Mouse (Mus musculus) right cerebral cortex, postnatal 4 days (tissue): ENCODE results near the gene Fam83e.

Source experiments
- DNase-seq: peaks from one replicate; pipeline ENCODE4 v3.0.0-alpha.2; 2022

Fam83e gene

GRCm38 (mm10) chr7:45720413-45721233, at the start of gene Fam83e:
Gene Fam83e, plus strand, starts transcription at chr7:45721212.
- peak; percentile 3 for DNase-seq

- no peak for DNase-seq
Measured at GRCm38 (mm10) chr7:45677627-45678295, 43.3 kb upstream of the Fam83e start.

- no peak for DNase-seq
Measured at GRCm38 (mm10) chr7:45678513-45678912, 42.5 kb upstream of the Fam83e start.

GRCm38 (mm10) chr7:45679966-45680621, 40.9 kb upstream of the Fam83e start:
- no peak for DNase-seq

GRCm38 (mm10) chr7:45681046-45681736, 39.8 kb upstream of the Fam83e start:
- no peak for DNase-seq

- DNase-seq, result peak; percentile 93
Measured at GRCm38 (mm10) chr7:45682144-45683126, 38.6 kb upstream of the Fam83e start.

- no peak for DNase-seq
Measured at GRCm38 (mm10) chr7:45683396-45684050, 37.5 kb upstream of the Fam83e start, which contains the start of gene Ntn5. Gene Ntn5, plus strand, starts transcription at chr7:45684022.

GRCm38 (mm10) chr7:45685811-45686210, 35.2 kb upstream of the Fam83e start:
- DNase-seq, result no peak

GRCm38 (mm10) chr7:45686841-45687240, 34.2 kb upstream of the Fam83e start:
- no peak for DNase-seq

- no peak for DNase-seq
Measured at GRCm38 (mm10) chr7:45689099-45689498, 31.9 kb upstream of the Fam83e start.

- no peak for DNase-seq
Measured at GRCm38 (mm10) chr7:45689800-45690199, 31.2 kb upstream of the Fam83e start.

GRCm38 (mm10) chr7:45692364-45692763, 28.6 kb upstream of the Fam83e start:
- no peak for DNase-seq

GRCm38 (mm10) chr7:45693921-45694591, 27.0 kb upstream of the Fam83e start, which contains the start of gene Sec1:
Gene Sec1, minus strand, starts transcription at chr7:45694402.
- no peak for DNase-seq

- no peak for DNase-seq
Measured at GRCm38 (mm10) chr7:45695098-45695497, 25.9 kb upstream of the Fam83e start.

- no peak for DNase-seq
Measured at GRCm38 (mm10) chr7:45697894-45698293, 23.1 kb upstream of the Fam83e start.

GRCm38 (mm10) chr7:45699523-45700141, 21.4 kb upstream of the Fam83e start, which contains the start of gene Car11:
Gene Car11, plus strand, starts transcription at chr7:45699843.
- peak; percentile 59 for DNase-seq

GRCm38 (mm10) chr7:45700301-45701015, 20.6 kb upstream of the Fam83e start:
- peak; percentile 64 for DNase-seq

GRCm38 (mm10) chr7:45701072-45701471, 19.9 kb upstream of the Fam83e start:
- no peak for DNase-seq

GRCm38 (mm10) chr7:45701607-45702006, 19.4 kb upstream of the Fam83e start:
- DNase-seq, result no peak
